Mouse (Mus musculus) regulatory T cell (primary cell): ENCODE results near the gene Melk.

Experiments
- in situ Hi-C: fragments of 300-600 bp; cut with MboI, MseI; formaldehyde crosslinking; loops from one replicate; pipeline ENCODE4 v1.15.1; 2025; ENCODE audit warnings: high pct_unique_total_duplicates

Melk gene

GRCm38 (mm10) chr4:44326721-44327120 is 26.0 kb downstream of the Melk start:
- in situ Hi-C loops: no loop called here

GRCm38 (mm10) chr4:44327976-44328375 is 27.3 kb downstream of the Melk start:
- in situ Hi-C loops: no loop called here

DNA sequence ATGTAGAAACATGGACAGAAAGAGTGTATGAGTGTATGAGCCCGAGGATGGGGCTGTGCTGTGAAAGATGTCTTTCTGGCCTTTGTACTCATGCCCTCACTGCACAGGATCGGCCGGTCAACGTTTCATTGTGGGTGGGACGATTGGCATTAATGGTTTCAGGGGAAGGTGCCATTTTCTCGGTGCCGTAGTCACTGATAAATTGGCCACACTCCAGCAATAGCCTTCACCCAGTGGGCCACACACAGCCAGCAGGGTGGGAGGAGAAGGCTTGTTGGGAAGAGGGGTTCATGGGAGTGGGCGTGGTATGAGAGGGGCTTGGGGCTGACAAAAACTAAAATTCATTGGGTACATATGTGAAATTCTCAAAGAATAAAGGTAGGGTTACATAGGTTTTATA is 34.3 kb downstream of the Melk start:
- in situ Hi-C loops: no loop called here

GRCm38 (mm10) chr4:44361670-44362069 is 61.0 kb downstream of the Melk start:
- in situ Hi-C loops: no loop called here

GRCm38 (mm10) chr4:44363434-44364013 is 62.8 kb downstream of the Melk start:
- in situ Hi-C loops: no loop called here

- in situ Hi-C loops: no loop called here
These were observed 91.8 kb downstream of the Melk start for GRCm38 (mm10) chr4:44392231-44393216.

- in situ Hi-C loops: no loop called here
These were observed 101.9 kb downstream of the Melk start for GRCm38 (mm10) chr4:44402607-44403006.

GRCm38 (mm10) chr4:44404487-44404886 is 103.8 kb downstream of the Melk start:
- in situ Hi-C loops: no loop called here
